Mouse (Mus musculus) thymus, postnatal 36 days (tissue): ENCODE measurements at regions not wholly inside any gene's neighbourhood (a gene's known extent, or its start where the extent isn't known, plus 50 kb on each side); places are given as distances from the start of the nearest gene placed in this dataset.

Source experiments
- DNase-seq, 2 experiments: peaks; one replicate each; pipeline ENCODE4 v3.0.0; 2022; ENCODE audit warnings: mixed read lengths in 2 of 2

DNA sequence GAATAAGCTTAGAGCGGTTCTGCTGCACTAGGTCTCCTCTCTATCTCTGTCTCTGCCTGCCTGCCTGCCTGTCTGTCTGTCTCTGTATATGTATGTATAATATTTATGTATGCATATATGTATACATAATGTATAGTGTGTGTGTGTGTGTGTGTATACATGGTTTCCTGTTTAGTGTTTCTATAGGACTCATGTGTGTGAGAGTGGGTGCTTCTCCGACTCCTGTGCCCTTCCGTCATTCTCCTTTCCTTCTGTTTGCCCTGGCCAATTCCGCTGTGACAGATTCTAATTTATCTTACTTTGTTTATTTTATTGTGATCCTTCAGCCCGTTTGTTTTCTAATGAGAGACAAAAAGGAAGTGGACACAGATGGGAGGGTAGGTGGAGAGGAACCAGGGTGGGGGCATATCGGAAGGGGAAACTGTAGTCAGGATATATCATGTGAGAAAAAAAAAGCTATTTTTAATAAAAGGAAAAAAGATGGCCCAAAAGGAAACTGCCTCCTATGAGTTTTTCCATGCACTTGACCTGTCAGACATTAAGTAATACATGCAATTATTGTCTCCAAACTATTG, 85.0 kb upstream of the Ednrb start:
- no peak for DNase-seq

GRCm38 (mm10) chr14:103920169-103920568, 76.0 kb upstream of the Ednrb start:
- no peak for DNase-seq

DNA sequence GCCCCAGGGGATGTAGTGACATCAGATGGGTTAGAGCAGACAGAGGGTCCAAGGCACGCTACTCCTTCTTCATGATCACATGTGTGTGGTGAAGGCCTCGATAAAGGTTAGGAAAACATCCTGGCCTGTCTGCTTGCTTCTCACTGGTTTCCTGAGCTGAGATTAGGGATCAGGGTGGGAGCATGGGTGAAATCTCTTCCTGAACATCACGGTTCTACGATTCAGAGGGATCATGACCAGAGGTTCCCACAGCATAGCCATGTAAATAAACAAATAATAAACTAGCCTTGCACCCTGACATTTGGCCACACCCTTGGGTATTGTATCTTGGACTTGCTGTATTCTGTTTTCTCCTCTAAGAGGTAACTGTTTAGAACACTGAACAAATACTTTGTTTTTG, 75.2 kb upstream of the Ednrb start:
- no peak for DNase-seq

GRCm38 (mm10) chr14:103913453-103913852, 69.3 kb upstream of the Ednrb start:
- no peak for DNase-seq

GRCm38 (mm10) chr14:103911707-103912106, 67.5 kb upstream of the Ednrb start:
- DNase-seq: no peak

GRCm38 (mm10) chr14:103911280-103911679, 67.1 kb upstream of the Ednrb start:
- no peak for DNase-seq

DNA sequence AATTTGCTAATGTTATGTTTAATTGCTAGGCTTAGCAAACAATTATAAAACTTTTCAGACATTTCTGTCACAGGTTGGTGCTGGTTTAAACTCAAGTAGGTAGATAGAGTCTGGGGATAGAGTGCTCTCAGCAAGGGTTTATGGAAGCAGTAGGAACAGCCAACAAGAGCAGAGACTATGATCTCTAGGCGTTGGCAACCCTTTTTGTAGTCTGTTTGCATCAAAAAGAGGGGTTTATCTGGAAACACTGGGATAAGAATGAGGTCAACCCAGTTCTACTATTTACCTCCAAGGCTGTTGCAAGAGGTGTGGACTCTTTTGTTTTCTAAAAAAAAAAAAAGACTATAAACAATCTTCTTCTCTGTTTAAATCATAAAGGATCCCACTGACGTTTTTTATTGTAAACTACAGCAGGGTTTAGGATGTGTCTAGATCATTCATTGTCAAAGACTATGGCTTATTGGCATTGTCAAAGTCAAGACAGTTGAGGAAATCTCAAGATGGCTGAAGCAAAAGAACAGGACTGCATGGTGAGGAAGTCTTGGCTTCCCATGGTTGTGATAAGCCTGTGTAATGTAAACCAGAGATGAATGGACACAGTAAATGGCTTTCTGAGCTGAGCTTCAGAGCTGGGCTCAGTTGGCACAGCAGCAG, 62.3 kb upstream of the Ednrb start:
- DNase-seq: no peak

DNA sequence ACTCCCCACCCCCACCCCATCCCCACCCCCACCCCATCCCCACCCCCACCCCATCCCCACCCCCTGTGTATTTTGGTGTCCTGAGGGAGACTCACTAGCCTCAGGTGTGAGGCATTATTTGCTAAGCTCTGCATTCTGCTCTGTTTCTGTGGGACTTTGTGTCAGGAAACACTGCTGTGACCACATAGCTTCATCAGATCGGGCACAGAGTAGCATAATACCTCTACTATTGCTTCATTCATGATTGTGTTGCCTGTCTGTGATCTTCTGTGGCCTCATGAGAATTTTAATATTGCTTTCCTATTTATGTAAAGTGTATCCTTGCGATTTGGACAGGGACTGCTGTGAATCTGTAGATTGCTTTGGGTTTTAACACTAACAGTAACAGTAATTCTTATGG, 56.6 kb upstream of the Ednrb start:
- DNase-seq: no peak

- no peak for DNase-seq
Observed at GRCm38 (mm10) chr14:103899111-103899814, 55.1 kb upstream of the Ednrb start.

GRCm38 (mm10) chr14:103898689-103899088, 54.5 kb upstream of the Ednrb start:
- no peak for DNase-seq

GRCm38 (mm10) chr14:103895261-103895660, 51.1 kb upstream of the Ednrb start:
- DNase-seq: no peak
